16 mouse cellular contexts compared by ENCODE assay signal in genomic region chr16:41408850-41409249, GRCm38 (mm10).
DNase-seq lines count a peak whose midpoint lies in the region; ATAC-seq and TF ChIP-seq lines count a peak whose summit lies in the region.
"Had no signal": no experiment of that assay in that cellular context is flagged by ENCODE, and none has a peak within 500 bp of the region (broad histone marks: within the 10 kb centered on the region; RNA-seq: fewer than 3 reads in every experiment).

No protein-coding gene starts in this region.

- H3K9me3 ChIP-seq in hindbrain, postnatal 0 days (ENCODE audit: low read length) = no peaks in the 10 kb centered on the region
- H3K9me3 ChIP-seq in hindbrain, embryonic 16.5 days (ENCODE audit: control insufficient read depth, low read length) = no peaks in the 10 kb centered on the region
- no peaks in the 10 kb centered on the region for H3K9me3 ChIP-seq in ES-E14 (ENCODE audit: control insufficient read depth, insufficient read depth, low read depth, low read length)
- H3K9me3 ChIP-seq in kidney, postnatal 0 days (replicated peaks; ENCODE audit: low read length) = no peaks in the 10 kb centered on the region
- H3K9me3 ChIP-seq: forebrain, embryonic 15.5 days; heart, embryonic 12.5 days; hindbrain, embryonic 10.5 days; midbrain, embryonic 10.5 days had no signal

- in situ Hi-C loops in ES-E14 (cut with MboI; ENCODE audit: low sequenced_read_pairs in 2 of 2, unreplicated experiment in 2 of 2) = no loop called here

- DNase-seq in hindbrain, postnatal 0 days (ENCODE audit: low spot score) = no peak
- peak; percentile 4 for DNase-seq in ES-E14 (ENCODE audit: low read depth, low spot score)
- DNase-seq in adrenal gland, postnatal 14 days = peak; percentile 17
- DNase-seq in kidney, postnatal 0 days (ENCODE audit: low spot score) = peak; percentile 65
- DNase-seq in lung, postnatal 10 days = no peak
- DNase-seq in urinary bladder, postnatal 4 days (ENCODE audit: low spot score in 2 of 2) = no peak
- DNase-seq: cerebellum, postnatal 14 days; gastrocnemius, adult 2 months; lung, postnatal 14 days; right cerebral cortex, postnatal 25 days had no signal

- no peaks in the 10 kb centered on the region for H3K4me1 ChIP-seq in hindbrain, postnatal 0 days (ENCODE audit: insufficient read depth, low read length)
- H3K4me1 ChIP-seq in hindbrain, embryonic 16.5 days (ENCODE audit: control insufficient read depth, insufficient read depth, low read depth, low read length) = no peaks in the 10 kb centered on the region
- H3K4me1 ChIP-seq in ES-E14 (ENCODE audit: control insufficient read depth in 2 of 2, insufficient read depth in 2 of 2, low read length in 2 of 2, poor library complexity in 1 of 2) = no peaks in the 10 kb centered on the region
- H3K4me1 ChIP-seq in kidney, postnatal 0 days (replicated peaks; ENCODE audit: insufficient read depth, low read length) = no peaks in the 10 kb centered on the region
- H3K4me1 ChIP-seq: forebrain, embryonic 15.5 days; heart, embryonic 12.5 days; hindbrain, embryonic 10.5 days; midbrain, embryonic 10.5 days had no signal

- no peaks in the 10 kb centered on the region for H3K27me3 ChIP-seq in hindbrain, postnatal 0 days (ENCODE audit: insufficient read depth, low read length)
- no peaks in the 10 kb centered on the region for H3K27me3 ChIP-seq in hindbrain, embryonic 16.5 days (replicated peaks; ENCODE audit: control insufficient read depth, insufficient read depth, low read length)
- H3K27me3 ChIP-seq in kidney, postnatal 0 days (ENCODE audit: insufficient read depth, low read length) = no peaks in the 10 kb centered on the region
- H3K27me3 ChIP-seq: forebrain, embryonic 15.5 days; heart, embryonic 12.5 days had no signal

- H3K4me2 ChIP-seq in hindbrain, postnatal 0 days (ENCODE audit: low read depth, low read length) = no peak overlapping the region
- no peak overlapping the region for H3K4me2 ChIP-seq in hindbrain, embryonic 16.5 days (ENCODE audit: low read length)
- H3K4me2 ChIP-seq in kidney, postnatal 0 days (ENCODE audit: low read length) = peak overlapping the region; percentile 23; the same call in 1 of the 2 replicates
- H3K4me2 ChIP-seq: forebrain, embryonic 15.5 days; heart, embryonic 12.5 days had no signal

- ATAC-seq in hindbrain, postnatal 0 days = no peak
- ATAC-seq in hindbrain, embryonic 16.5 days = no peak
- ATAC-seq in kidney, postnatal 0 days (replicated peaks; ENCODE audit: low FRiP score, low read depth) = peak; percentile 52; the same call in 1 of the 2 replicates
- ATAC-seq in CD4-positive, CD25-positive, alpha-beta regulatory T cell, adult 4 months = no peak
- ATAC-seq: forebrain, embryonic 15.5 days had no signal

- no peak overlapping the region for H3K27ac ChIP-seq in hindbrain, postnatal 0 days
- H3K27ac ChIP-seq in hindbrain, embryonic 16.5 days (ENCODE audit: low read depth, low read length) = no peak overlapping the region
- H3K27ac ChIP-seq in ES-E14 (ENCODE audit: insufficient read depth, low read depth, low read length, poor library complexity, severe bottlenecking) = no peak overlapping the region
- H3K27ac ChIP-seq in kidney, postnatal 0 days = no peak overlapping the region
- H3K27ac ChIP-seq: forebrain, embryonic 15.5 days; gastrocnemius, adult 2 months; hindbrain, embryonic 10.5 days; midbrain, embryonic 10.5 days had no signal

- 52% methylated on average over 7 of the region's 7 CpGs for WGBS in hindbrain, postnatal 0 days
- 56% methylated on average over 7 of the region's 7 CpGs for WGBS in hindbrain, embryonic 16.5 days
- 33% methylated on average over 7 of the region's 7 CpGs for WGBS in kidney, postnatal 0 days

- H3K4me3 ChIP-seq in hindbrain, postnatal 0 days (ENCODE audit: low read length) = no peak overlapping the region
- H3K4me3 ChIP-seq in hindbrain, embryonic 16.5 days (ENCODE audit: low read length) = no peak overlapping the region
- H3K4me3 ChIP-seq in ES-E14 (ENCODE audit: insufficient read depth in 1 of 2, low read depth in 1 of 2, low read length in 2 of 2, poor library complexity in 1 of 2, severe bottlenecking in 1 of 2) = no peak overlapping the region
- no peak overlapping the region for H3K4me3 ChIP-seq in kidney, postnatal 0 days (replicated peaks; ENCODE audit: low read depth, low read length)
- H3K4me3 ChIP-seq: forebrain, embryonic 15.5 days; gastrocnemius, adult 2 months; heart, embryonic 12.5 days; hindbrain, embryonic 10.5 days; midbrain, embryonic 10.5 days had no signal

- peak; percentile 16; the same call in 1 of the 2 replicates for TF ChIP-seq CTCF in hindbrain, postnatal 0 days (IDR thresholded peaks at IDR 0.05; ENCODE audit: low read depth)
- peak; percentile 60 for TF ChIP-seq CTCF in kidney, postnatal 0 days (IDR thresholded peaks at IDR 0.05; ENCODE audit: low read depth)

- no peak overlapping the region for H3K9ac ChIP-seq in hindbrain, postnatal 0 days (replicated peaks; ENCODE audit: low read length)
- no peak overlapping the region for H3K9ac ChIP-seq in hindbrain, embryonic 16.5 days (ENCODE audit: low read depth, low read length)
- no peak overlapping the region for H3K9ac ChIP-seq in ES-E14 (ENCODE audit: insufficient read depth, low read depth, low read length, poor library complexity, severe bottlenecking)
- no peak overlapping the region for H3K9ac ChIP-seq in kidney, postnatal 0 days (ENCODE audit: low read depth, low read length)
- H3K9ac ChIP-seq: forebrain, embryonic 15.5 days; heart, embryonic 12.5 days had no signal

- H3K36me3 ChIP-seq in hindbrain, postnatal 0 days (ENCODE audit: insufficient read depth, low read length) = no peaks in the 10 kb centered on the region
- no peaks in the 10 kb centered on the region for H3K36me3 ChIP-seq in hindbrain, embryonic 16.5 days (ENCODE audit: control insufficient read depth, insufficient read depth, low read length)
- no peaks in the 10 kb centered on the region for H3K36me3 ChIP-seq in ES-E14 (ENCODE audit: control insufficient read depth, insufficient read depth, low read length, poor library complexity, severe bottlenecking)
- no peaks in the 10 kb centered on the region for H3K36me3 ChIP-seq in kidney, postnatal 0 days (ENCODE audit: insufficient read depth, low read length)
- H3K36me3 ChIP-seq: forebrain, embryonic 15.5 days; heart, embryonic 12.5 days; hindbrain, embryonic 10.5 days; midbrain, embryonic 10.5 days had no signal

TF ChIP-seq in ES-E14, 5 proteins besides CTCF, POLR2A, EP300 and RAD21:
- TF ChIP-seq CHD2 (IDR thresholded peaks at IDR 0.05; ENCODE audit: low read depth, low read length) (no peak), ZNF384 (IDR thresholded peaks at IDR 0.05; ENCODE audit: low read depth, low read length) (no peak), MAFK (IDR thresholded peaks at IDR 0.05; ENCODE audit: insufficient read depth, low read depth, low read length) (no peak)

Comparison
In these comparisons a context has a peak if more than half of its experiments do, and no peak if none do; other contexts are left out.
1. DNase-seq: peak in ES-E14 (single experiment), adrenal gland, postnatal 14 days (single experiment) and kidney, postnatal 0 days (single experiment); none in hindbrain, postnatal 0 days (single experiment), lung, postnatal 10 days (single experiment) and urinary bladder, postnatal 4 days (0 of 2).